Mouse (Mus musculus): ENCODE measurements around the gene Adam12.

The Adam12 gene

DNA sequence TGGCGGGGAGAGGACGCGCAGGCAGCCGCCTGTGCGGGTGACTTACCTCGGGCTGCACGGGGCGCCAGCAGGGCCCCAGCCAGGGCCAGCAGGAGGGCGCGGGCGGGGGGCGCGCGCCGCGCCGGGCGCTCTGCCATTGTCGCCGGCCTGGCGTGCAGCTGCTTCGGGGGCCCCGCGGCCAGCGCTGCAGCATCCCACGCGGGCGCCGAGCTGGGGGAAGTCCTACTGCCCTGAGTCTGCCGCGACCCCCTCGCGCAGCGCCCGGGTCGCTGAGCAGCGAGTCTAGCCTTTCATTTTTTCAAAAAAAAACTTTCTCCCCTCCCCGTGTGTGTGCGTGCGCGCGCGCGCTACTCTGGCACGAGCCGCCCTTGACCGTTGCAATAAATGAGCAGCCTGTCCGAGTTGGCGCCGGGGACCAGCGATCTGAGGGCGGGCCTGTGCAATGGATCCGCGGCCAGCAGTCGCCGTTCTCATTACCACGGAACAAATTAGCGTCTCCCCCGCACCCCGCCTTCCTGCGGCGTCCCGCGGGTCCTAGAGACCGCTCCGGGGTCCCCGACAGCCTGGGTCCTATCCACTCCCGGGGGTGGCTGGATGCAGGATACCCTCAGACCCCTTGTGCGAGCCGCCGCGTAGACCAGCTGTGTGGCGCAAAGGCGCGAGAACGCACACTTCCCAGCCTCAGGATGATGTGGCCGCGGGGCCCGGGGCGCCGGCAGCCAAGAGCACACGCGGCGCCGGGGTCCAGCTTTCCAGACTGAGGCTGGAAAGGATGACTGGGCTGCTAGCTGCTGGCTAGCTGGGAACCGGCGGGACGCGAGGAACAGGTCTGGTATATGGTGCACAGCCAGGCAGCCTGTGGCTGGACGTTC, 7.0 kb downstream of the Adam12 start:
- peak; percentile 43 for DNase-seq (ENCODE audit: low spot score)

DNA sequence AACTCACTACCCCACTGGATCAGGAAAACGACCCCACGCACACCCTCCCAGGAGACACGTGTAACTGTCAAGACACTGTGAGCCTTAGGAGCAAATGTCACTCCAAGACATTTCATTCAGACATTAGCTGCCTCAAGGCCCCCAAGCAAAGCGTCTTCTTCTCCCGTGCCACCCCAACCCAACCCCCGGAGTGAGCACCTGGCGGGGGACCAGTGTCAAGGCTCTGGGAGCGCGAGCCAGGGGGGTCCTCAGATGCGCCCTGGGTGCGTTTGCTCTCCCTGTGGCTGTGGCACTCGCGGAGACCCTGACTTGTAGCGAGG, 7.6 kb downstream of the Adam12 start:
- no peak for DNase-seq (ENCODE audit: low spot score)

DNA sequence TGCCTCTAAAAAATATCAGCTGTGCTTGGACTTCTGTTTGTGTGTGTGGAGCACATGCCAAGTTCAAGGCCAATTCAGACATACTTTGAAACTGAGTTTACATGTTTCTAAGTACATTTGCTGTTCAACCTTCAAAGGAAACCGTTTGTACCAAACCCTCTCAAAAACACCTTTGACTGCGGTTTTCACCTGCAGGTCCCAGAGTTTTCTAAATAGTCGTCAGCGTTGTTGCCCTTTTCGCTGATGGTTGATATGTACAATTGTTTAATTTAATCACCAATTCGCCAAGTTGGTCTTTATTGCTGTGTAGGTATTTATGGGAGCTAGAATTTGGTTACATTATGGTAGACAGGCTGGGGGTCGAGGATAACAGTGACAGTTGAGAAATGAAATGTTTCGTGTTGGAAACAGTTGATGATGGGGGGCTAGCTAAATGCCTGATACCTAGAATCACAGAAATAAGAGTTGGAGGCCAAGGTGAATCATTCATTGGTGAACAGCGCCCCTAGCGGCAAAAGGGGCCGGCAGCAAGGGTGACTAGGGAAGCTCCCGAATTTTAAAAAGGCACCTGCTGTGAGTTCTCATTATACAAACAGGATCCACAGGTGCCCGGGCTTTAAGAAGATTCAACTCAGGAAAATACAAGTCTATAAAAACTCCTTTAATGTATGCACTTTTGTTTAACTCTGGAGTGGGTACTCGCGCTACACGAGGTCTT, 8.3 kb downstream of the Adam12 start:
- peak; percentile 46 for DNase-seq (ENCODE audit: low spot score)

- no peak for DNase-seq (ENCODE audit: low spot score)
These were observed 24.0 kb downstream of the Adam12 start for GRCm38 (mm10) chr7:134207956-134208355.

DNA sequence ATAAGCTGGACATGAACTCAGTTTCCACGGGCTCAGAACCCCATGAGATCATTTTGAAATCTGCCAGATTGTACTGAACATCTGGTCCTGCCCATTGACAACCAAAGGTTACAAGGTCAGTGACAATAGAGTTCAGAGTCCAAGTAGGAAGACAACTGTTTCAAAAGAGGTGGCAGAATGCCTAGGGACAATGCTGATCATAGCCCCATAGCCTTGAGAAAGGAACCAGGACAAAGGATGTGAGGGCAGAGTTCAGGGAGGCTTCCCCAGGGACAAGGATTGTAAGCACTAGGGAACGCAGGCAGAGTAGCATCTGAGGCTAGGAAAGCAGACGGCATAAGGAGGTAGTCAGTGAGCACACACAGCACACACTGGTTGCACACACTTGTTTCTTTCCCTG, 38.9 kb downstream of the Adam12 start:
- no peak for DNase-seq (ENCODE audit: low spot score)

DNA sequence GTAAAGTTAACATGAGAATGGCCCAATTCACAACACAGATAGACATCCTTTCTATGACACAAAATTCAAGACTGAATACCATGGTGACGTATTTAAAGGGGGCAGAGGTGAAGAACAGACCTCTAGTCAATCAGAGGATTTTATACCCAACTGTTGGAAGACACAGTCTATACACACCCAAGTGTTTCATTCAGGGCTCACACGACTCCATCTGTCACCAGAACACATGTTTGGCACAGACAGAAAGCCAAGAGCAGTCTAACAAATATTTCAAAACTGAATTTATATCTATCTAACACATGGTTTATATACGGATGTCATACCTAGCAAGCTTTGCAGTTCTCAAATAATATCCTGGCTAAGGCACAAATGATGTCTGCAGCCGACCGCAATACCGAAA, 41.8 kb downstream of the Adam12 start:
- DNase-seq (ENCODE audit: low spot score) = no peak

- peak; percentile 15 for DNase-seq (ENCODE audit: low spot score)
These were observed 43.4 kb downstream of the Adam12 start for GRCm38 (mm10) chr7:134188565-134188964.

GRCm38 (mm10) chr7:134187946-134188345, 44.0 kb downstream of the Adam12 start:
- no peak for DNase-seq (ENCODE audit: low spot score)

DNA sequence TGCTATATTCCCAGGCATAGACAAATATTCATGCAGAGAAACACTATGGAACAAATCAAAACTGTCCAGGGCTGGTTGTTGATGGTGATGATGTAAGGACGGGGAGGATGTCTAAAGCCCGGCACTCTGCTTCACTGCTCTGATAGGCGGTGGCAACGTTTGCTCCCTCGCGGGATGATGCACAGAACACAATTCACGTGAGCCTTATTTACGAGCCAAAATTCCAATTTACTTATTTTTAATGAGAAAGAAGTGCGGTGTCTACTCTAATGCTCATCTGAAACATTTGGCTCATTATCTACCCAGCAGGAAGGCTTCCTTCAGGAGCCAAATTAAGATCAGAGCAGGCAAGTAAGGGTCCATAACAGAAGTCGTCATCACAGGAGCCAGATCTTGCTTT, 45.4 kb downstream of the Adam12 start:
- DNase-seq (ENCODE audit: low spot score) = no peak

GRCm38 (mm10) chr7:134185751-134186150, 46.2 kb downstream of the Adam12 start:
- no peak for DNase-seq (ENCODE audit: low spot score)

GRCm38 (mm10) chr7:134181717-134182116, 50.2 kb downstream of the Adam12 start:
- DNase-seq (ENCODE audit: low spot score) = no peak

DNA sequence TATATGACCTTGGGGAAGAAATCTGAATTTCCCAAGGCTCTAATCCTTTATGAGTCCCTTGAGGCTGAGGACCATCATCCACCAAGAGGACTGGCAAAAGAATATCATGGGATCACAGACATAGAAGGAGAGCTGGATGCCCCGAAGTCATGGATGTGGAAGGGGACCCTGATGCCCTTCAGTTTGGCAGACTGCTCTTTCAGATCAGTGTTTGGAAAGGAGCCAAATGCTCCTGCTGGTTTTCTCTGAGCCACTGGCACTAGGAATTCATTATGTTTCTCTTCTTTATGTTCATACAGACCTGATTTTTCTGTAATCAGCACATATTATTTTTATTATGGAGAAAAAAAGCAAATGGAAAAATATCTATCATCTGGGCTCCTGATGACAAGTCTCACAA, 50.9 kb downstream of the Adam12 start:
- DNase-seq (ENCODE audit: low spot score) = no peak

DNA sequence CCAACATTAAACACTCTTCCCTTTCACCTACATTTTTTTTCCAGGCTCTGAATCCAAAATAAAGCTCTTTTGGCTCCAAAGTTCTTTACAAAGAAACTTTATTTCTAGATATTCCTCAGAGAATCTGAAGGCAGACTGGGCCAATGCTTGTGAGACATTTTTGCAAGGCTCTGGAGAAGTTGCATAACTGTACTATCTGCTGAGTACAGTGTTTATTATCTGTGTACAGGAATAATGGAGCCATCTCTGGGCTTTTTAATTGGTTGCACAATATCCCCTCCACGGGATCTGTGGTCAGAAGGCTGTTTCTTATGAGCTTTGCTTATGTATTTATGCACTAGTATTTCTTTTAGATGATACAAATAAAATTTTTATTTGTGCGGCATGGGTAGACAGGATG, 54.9 kb downstream of the Adam12 start:
- no peak for DNase-seq (ENCODE audit: low spot score)

DNA sequence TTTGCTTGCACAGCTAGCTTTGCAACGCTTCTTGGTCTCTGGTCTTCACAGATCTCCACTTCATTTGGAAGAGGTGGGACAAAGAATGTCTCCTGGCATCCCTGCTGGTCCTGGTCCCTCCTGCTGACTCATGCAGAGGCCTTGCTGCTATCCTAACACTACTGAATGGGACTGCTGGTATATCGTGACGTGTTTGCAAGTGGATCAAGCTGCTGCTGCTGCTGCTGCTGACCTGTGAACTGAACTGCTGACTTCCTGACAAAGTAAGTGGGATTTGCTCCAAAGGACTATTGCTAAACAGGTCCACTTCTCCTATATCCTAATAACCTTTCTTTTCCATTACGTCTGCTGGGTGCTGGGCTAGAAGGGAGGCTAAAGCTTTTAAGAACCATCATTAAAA, 56.7 kb downstream of the Adam12 start:
- no peak for DNase-seq (ENCODE audit: low spot score)

DNA sequence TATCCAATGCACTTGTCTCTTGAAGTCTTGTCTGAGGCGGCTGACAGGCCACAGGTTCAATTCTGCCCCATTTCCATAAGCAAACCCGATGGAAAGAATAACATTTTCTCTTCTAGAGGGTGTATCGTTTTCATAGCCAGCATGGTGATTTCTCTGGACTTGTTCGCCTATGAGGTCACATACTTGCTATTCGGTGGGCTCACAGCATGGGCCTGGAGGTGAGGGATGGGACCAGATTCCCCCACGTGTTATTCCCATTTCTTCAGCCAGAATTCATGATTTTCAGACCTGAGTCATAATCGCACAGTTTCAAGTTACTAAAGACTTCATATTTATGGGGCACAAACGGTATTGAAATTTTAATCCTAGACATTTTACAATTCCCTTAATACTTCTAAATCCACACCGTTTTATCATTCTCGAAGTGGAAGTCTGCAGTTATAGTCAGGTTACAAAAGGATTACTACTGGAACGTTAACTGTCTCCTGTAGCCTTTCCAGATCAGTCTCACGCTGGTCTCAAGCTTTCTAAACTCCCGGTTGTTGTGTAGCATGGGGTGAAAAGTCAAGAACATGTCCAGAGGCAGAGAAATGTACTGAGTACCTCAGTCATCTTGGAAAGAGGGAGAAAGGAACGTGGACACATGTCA, 58.4 kb downstream of the Adam12 start:
- DNase-seq (ENCODE audit: low spot score) = no peak

GRCm38 (mm10) chr7:134170180-134170910, 61.6 kb downstream of the Adam12 start:
- no peak for DNase-seq (ENCODE audit: low spot score)

GRCm38 (mm10) chr7:134169780-134170179, 62.2 kb downstream of the Adam12 start:
- DNase-seq (ENCODE audit: low spot score) = no peak

- no peak for DNase-seq (ENCODE audit: low spot score)
These were observed 64.4 kb downstream of the Adam12 start for GRCm38 (mm10) chr7:134167586-134167985.

DNA sequence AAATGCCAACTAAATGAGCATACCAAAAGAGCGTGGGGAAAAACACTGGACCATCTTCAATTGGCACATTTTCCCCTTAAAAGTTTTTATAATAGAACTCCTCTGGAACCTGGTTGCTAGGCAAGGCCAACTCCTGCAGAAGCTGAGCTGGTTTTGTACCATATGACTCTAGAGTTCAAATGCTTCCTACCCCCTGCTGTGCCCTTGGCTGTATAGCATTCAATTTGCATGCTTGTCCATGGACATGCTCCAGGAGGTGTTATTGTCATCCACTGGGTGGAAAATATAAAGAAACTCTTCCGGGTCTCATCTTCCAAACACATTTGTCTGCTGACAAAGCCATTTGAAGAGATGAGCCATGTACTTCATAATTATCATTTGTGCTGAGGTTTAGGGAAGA, 68.2 kb downstream of the Adam12 start:
- no peak for DNase-seq (ENCODE audit: low spot score)

- DNase-seq (ENCODE audit: low spot score) = no peak
These were observed 69.1 kb downstream of the Adam12 start for GRCm38 (mm10) chr7:134162886-134163285.

DNA sequence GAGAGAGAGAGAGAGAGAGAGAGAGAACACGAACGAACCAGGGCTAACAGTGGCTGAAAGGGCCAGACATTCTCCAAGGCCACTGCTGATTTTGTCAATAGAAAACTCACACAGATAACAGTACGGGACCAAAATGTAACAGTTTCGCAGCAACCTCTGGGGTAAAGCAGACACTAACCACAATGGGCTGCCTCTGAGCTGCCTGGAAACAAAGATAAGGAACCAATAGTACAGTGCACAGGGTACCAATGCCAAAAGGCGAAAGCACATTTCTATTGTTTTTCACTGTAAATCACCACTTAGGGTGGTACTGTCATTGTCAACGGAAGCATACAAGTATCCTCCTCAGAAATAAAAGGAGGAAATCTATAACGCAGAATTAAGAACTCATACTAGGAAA, 72.3 kb downstream of the Adam12 start:
- DNase-seq (ENCODE audit: low spot score) = no peak

DNA sequence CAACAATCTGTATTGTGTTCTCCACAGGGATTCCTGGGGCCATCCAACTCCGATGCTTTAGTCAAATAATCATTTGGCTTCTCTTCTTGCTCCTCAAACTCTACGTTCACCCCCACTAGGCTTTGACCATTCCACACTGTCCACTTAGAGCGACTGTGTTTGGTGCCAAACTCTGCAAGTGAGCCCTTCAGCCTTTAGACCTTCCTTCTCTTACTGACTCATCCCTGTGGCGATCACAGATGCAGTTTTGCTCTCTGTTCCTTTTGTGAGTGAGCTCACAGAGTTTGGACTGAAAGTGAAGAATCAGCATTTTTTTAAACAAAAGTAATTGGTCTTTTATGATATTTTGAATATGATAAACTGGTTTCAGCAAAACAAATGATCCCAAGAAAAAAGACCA, 80.6 kb downstream of the Adam12 start:
- no peak for DNase-seq (ENCODE audit: low spot score)
